Mouse (Mus musculus) gastrocnemius, adult 18-20 months (tissue): ENCODE measurements around the gene Cmtm2a. TPM values are rescaled to one million over a fixed set of nuclear protein-coding genes. Genes with fewer than 3 reads are reported as not detected.
"Not testable (repeated sequence)": the region's sequence is repeated elsewhere in the genome, so short reads cannot be mapped to it uniquely, and the experiment has no call there.

Source experiments
- DNase-seq: peaks from one replicate; pipeline ENCODE4 v3.0.0; 2021; ENCODE audit warnings: low spot score
- long read RNA-seq, 2 experiments: library from polyadenylated mRNA; stranded (forward); transcript quantifications; one replicate each; pipeline ENCODE4 v2.0.0; 2021
- total RNA-seq, 2 experiments: library from RNA; stranded (reverse); gene quantifications; 2 replicates each; pipeline ENCODE4 v1.2.3; 2021

The Cmtm2a gene
- not detected for total RNA-seq
- long read RNA-seq, experiment 1: 0 reads
- long read RNA-seq, experiment 2: 0 reads

GRCm38 (mm10) chr8:104293081-104293480, at the start of gene Cmtm2a:
TSS of gene Cmtm2a (minus strand) at chr8:104293181.
- not testable (repeated sequence) for DNase-seq

DNA sequence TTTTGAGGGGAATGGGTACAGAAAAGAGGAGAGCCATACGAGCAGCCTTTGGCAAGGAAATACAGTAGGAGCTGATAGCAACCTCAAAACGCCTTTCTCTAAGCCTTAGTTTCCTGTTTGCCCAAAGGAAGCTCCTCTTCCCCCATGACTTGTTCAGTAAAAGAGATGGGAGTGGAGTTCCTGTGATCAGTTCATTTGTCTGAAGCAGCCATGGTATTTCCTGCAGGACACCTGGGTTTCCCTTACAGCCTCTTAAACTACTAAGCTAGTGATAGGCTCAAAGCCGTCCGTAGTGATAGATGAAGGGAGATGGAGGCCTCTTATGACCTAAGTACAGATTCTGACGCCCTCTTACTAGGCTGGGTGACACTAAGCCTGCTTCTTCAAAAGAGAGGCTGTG, 49.4 kb upstream of the Cmtm2a start:
- no peak for DNase-seq

DNA sequence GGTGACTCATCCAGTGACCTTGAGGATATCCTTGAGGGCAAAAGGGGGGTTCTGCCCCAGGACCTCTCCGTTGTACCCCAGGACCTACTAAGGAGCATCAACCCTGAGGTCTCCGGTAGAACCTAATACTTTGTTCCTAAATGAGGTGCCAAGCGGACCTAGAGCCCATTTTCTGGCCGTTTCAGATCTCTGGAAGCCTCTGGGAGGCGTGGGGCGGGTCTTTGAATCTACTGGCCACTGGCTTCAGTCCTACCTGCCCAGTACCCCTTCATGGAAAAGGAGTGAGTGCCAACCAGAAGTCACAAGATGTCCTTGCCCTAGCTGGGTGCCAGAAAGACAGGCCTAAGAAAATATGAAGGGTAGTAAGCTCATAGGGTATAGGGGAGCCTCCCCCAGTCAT, 48.7 kb upstream of the Cmtm2a start:
- no peak for DNase-seq

DNA sequence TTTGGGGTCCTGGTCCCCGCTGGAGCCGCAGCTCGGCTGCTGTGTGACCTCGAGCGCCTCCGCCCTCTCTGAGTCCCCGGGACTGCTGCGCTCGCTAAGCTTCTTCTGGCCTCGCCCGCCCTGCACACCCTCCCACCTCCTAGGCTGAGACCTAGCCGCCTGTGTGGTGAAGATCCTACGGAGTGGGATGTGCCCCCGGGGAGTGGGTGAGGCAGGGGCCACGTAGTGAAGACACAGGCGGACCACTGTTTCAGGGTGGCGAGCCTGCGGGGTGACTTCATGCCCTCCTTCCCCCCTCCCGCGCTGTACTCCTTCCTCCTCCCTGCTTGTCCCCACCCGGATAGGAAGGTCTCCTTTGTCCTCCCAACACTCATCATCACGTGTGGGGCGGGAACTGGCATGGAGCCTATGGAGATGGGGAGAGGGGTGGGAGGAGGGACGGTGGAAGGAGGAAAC, 48.2 kb upstream of the Cmtm2a start:
- DNase-seq: peak; percentile 68

DNA sequence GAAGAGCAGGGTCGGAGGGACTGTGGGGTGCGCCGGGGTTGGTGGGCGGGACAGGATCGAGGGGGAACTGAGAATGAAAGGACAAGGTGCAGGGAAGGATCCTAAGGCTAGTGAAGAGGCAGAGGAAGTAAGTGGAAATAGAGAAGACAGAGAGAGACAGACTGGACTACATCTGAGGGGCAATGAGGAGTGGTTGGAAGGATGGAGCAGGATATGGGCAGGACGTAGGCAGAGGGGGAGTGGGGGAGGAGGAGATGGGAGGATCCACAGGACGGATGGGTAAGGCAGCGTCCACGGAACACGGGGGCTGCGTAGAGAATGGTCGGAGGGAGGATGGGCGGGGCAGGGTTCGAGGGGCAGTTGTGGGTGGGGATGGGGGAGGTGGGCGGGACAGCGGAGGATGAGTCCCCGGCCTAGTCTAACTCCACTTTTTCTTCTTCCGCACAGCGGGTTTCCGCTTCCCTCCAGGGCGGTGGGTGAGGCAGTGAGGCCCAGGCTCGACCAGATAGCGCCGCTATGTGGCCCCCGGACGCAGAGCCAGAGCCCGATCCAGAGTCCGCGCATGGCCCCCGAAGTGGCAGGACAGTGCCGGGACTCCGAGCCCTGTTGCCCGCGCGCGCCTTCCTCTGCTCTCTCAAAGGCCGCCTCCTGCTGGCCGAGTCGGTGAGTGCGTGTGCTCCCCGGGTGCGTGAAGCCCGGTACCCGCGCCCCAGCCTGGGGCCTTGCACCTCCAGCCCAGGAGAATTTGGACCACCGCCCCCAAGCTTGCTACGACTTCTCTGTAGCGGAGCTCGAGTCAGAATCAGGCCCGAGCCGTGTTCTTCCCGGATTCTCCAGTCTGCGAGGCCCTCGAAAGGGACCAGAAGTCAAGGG, 47.5 kb upstream of the Cmtm2a start:
- DNase-seq: peak; percentile 73

DNA sequence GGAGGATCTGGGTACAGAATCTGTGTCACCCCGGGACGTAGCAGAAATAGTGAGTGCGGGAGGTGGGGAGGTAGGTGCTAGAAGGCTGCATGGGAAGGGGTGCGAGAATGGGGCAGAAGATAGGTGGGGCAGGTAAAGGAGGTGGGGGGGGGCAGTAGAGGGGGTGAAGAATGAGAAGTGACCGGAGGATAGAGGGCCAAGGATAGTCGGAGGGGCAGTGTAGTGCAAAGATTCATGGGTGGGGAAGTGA, 46.9 kb upstream of the Cmtm2a start:
- DNase-seq: no peak

DNA sequence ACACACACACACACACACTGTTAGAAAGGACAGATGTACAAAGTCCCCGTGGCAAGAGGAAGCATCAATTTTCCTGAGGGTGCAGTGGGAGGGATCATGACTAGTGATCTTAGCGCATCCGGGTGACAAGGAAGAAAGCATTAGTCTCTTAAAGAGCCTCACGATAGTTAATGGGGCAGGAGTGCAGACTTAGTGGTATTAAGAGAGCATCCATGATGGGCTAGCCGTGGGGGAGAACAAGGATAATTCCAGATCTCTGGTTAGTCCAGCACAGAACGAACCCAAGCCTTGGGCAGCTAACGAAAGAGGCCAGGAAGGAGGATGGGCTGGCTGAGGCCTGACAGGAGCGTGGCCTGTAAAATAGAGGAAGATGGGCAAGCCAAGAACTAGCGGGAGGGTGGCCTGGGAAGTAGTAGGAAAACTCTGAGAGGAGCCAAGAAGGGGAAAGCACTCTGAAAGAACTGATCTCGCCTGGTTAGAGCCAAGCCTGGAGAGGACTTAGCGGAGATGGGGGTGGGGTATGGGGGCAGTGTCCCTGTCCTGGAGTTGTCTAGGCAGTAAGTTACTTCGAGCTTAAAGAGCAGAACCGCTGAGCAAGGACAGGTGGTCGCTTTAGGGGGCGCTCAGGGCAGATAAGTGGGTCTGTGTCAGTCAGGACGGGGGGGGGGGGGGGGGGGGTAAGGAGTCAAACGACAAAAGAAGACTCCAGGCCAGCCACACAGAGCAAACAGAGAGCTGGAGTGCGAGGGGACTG, 46.4 kb upstream of the Cmtm2a start, which contains the start of gene Cmtm3:
Gene Cmtm3, plus strand, starts transcription at position 182 of the 754 bp plus-strand sequence.
- peak; percentile 29 for DNase-seq

- DNase-seq: no peak
Measured at GRCm38 (mm10) chr8:104337890-104338289, 44.9 kb upstream of the Cmtm2a start.

DNA sequence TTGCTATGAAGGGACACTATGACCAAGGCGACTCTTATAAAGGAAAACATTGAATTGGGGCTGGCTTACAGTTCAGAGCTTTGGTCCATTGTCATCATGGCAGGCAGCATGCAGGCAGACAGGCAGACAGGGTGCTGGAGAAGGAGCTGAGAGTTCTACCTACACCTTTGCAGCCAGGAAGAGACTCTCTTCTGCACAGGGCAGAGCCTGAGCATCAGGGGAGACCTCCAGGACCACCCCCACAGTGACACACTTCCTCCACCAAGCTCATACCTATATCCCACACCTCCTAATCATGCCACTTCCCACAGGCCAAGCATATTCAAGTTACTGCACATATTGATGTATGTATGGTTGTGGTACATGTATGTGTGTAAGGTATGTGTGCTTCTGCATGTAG, 43.8 kb upstream of the Cmtm2a start:
- DNase-seq: no peak

- DNase-seq: no peak
Measured at GRCm38 (mm10) chr8:104334196-104334595, 41.2 kb upstream of the Cmtm2a start.

DNA sequence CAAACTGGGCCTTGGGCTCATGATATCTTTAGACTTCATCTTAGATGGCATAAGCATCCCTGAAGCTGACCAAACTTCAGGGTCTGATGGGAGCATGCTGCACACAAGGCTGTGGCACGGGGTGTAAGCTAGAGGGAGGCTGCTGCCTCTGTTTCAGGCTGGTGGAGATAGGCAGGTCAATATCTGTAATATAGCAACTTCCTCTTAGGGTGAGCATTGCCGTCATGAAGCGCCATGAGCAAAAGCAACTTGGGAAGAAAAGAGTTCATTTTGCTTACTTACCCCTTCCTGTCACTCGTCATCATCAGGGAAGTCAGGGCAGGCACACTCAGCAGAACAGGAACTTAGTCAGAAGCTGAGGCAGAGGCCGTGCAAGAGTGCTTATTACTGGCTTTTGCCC, 40.8 kb upstream of the Cmtm2a start:
- no peak for DNase-seq

DNA sequence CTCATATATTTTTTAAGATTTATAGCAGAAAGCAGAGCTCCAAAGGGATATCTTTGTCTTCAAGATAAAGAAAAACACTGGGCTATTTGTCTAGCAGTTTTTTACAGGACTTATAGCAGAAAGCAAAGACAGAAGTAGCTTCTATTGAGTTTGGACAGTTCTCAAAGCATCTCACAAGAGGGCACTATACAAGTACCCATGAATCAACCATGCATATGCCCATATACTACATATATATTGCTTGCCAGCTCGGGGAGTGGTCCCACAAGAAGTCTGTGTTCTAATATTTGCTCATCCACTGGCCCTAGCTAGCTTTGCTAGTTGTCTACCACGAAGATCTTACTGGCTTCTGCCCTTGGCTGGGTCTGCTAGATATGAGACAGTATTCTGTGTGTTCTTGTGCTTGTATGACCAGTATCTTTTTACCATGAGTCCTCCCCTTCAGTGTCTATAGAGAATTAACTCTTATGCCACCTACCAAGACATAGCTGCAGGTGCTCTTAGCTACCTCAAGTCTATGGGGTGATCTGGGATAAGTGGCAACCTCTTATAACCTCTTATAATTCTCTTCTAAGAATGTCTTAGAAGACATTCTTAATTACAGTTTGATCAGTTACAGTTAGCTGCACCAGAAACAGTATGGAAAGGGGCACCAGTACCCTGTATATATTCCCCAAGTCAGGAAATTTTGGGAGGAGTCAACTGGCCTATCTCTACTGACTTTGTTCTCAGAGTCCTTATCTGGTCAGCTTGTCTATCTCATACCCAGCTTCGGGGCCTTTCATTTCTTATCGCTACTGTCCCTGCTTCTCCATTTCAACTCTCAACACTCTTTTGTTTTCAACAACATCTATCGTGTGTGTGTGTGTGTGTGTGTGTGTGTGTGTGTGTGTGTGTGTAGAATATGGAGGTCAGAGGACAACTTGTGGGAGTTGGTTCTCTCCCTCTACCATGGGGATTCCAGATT, 40.0 kb upstream of the Cmtm2a start:
- no peak for DNase-seq

DNA sequence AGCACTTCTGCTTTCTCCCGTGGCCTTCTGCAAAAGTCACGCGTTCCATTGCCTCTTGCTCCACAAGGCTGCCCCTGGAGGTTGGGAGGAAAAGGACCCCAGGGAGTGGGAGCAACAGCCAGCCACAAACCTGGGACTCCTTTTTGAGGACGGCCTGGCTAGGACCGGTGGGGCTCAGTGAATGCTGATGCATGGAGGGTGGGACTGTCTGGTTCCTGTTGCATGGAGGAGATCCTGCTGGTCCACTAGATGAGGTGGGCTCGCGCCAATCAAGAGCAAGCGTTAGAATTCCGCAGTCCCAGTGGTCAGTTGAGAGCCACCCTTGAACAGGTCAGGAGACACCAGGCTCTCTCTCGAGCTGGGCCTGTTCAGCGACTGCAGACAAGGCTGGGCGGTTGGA, 28.9 kb upstream of the Cmtm2a start, which contains the start of gene Cmtm2b:
Gene Cmtm2b, plus strand, starts transcription at position 301 of the 400 bp plus-strand sequence.
- DNase-seq: not testable (repeated sequence)

GRCm38 (mm10) chr8:104321267-104321666, 28.3 kb upstream of the Cmtm2a start, which contains the start of gene Gm11020:
TSS of gene Gm11020 (plus strand) at chr8:104321567.
- DNase-seq: not testable (repeated sequence)

- DNase-seq: no peak
Measured at GRCm38 (mm10) chr8:104313311-104313710, 20.3 kb upstream of the Cmtm2a start.

DNA sequence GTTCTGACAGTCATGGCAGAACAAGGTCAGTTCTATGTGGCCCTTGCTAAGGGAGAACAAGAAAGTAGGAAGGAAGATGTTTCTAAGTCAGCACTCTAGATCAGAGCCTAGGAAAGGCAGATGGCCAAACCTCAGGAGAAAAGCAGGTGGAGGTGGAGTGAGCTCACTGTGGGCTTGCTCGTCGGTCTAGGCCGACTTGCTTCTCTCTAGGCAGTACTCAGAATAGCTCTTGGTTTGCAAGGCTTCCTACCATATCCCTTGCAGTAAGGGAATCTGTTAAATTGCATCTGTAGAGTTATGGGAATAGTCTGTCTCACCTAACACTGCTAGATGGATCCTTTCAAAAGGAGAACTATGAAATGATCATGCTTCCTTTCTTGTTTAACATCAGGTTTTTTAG, 19.0 kb upstream of the Cmtm2a start:
- DNase-seq: not testable (repeated sequence)

GRCm38 (mm10) chr8:104309441-104310155, 16.6 kb upstream of the Cmtm2a start, which contains the start of the genes Gm45711 and Cmtm1:
TSS of gene Gm45711 (minus strand) at chr8:104310081.
TSS of gene Cmtm1 (minus strand) at chr8:104310145.
- DNase-seq: peak; percentile 72

DNA sequence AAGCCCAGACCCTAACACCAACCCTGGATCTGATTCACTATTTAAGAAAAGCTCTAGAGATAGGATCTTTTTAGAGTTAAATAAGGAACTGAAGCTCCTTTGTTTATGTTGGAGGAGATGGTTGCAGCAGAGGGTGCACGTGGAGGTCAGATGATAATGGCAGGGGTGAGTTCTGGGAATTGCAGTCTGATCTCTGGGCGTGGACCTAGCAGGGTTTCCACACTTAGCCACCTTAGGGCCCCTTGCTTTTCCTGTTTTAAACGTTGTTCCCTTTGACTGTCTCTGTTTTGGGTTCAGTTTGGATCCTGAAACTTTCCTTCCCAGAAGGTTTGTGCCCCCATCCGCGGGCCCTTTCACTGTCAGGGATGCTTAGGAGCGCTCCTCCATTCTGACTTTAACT, 15.4 kb upstream of the Cmtm2a start:
- DNase-seq: not testable (repeated sequence)

- DNase-seq: no peak
Measured at GRCm38 (mm10) chr8:104304962-104305361, 12.0 kb upstream of the Cmtm2a start.

DNA sequence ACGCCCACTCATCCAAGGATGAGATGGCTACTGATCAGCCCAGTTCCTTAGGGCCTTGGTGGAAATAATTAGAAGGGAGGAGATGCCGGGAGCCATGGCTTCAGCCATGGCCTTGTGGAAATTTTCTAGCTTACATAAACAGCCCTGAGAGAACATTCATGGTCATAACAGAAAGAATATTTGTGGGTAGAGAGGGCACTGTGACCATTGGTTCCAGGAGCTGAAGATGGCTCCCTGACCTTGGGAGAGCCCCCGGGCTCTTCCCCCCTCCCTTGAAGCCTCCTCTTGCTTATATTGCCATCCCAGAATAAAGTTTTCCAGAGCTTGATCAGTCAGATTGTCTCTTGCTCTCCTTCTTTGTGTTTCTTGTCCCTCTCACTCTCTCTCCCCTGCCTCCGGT, 9.6 kb upstream of the Cmtm2a start:
- DNase-seq: not testable (repeated sequence)
